Mouse (Mus musculus) ES-Bruce4 (cell line): ENCODE measurements around the gene Zbtb11. TPM values are rescaled to one million over a fixed set of nuclear protein-coding genes. Genes with fewer than 3 reads are reported as not detected.
"Not testable (repeated sequence)": the region's sequence is repeated elsewhere in the genome, so short reads cannot be mapped to it uniquely, and the experiment has no call there.

ENCODE experiments used
- H3K27ac ChIP-seq: 2 replicates; pipeline ENCODE4 v1.5.1; 2012; ENCODE audit warnings: low read length, inconsistent platforms; ENCODE audit not compliant: insufficient read depth
- H3K27me3 ChIP-seq: 2 replicates; pipeline ENCODE4 v1.6.1; 2012; ENCODE audit warnings: mild to moderate bottlenecking, low read length, inconsistent platforms; ENCODE audit not compliant: control insufficient read depth, poor library complexity, insufficient read depth, severe bottlenecking
- H3K36me3 ChIP-seq: 2 replicates; pipeline ENCODE4 v1.6.1; 2012; ENCODE audit warnings: inconsistent platforms, mild to moderate bottlenecking, low read length, moderate library complexity; ENCODE audit not compliant: control insufficient read depth, poor library complexity, insufficient read depth, severe bottlenecking
- H3K4me1 ChIP-seq: one replicate; pipeline ENCODE4 v1.8.1; 2011; ENCODE audit warnings: low read length; ENCODE audit not compliant: control insufficient read depth, insufficient read depth
- H3K4me3 ChIP-seq: 2 replicates; pipeline ENCODE4 v1.5.1; 2011; ENCODE audit warnings: low read depth, mild to moderate bottlenecking, low read length
- H3K9ac ChIP-seq: 2 replicates; pipeline ENCODE4 v1.6.1; 2012; ENCODE audit warnings: low read depth, mild to moderate bottlenecking, inconsistent platforms; ENCODE audit not compliant: poor library complexity, severe bottlenecking
- H3K9me3 ChIP-seq: replicated peaks from 2 replicates; pipeline ENCODE4 v1.6.1; 2012; ENCODE audit warnings: mild to moderate bottlenecking, low read length, inconsistent platforms; ENCODE audit not compliant: control insufficient read depth, poor library complexity, insufficient read depth, severe bottlenecking
- CTCF ChIP-seq: IDR thresholded peaks from one replicate; pipeline ENCODE4 v1.8.1; 2011; ENCODE audit warnings: low read depth, low read length
- EP300 ChIP-seq: IDR thresholded peaks from 2 replicates; pipeline ENCODE4 v1.6.1; 2011; ENCODE audit warnings: low read depth, low read length; ENCODE audit not compliant: insufficient read depth
- POLR2A ChIP-seq: IDR thresholded peaks from one replicate; pipeline ENCODE4 v1.8.1; 2011; ENCODE audit warnings: low read length; ENCODE audit not compliant: insufficient read depth
- polyA plus RNA-seq: library from polyadenylated mRNA; stranded (reverse); fragments of >200 nt; gene quantifications from 2 replicates; pipeline ENCODE4 v1.2.4, GENCODE M21; 2011; ENCODE audit warnings: low read depth; ENCODE audit not compliant: missing spikeins, insufficient read depth, insufficient read length

The Zbtb11 gene
- polyA plus RNA-seq, 1 experiment = 20.5 TPM

DNA sequence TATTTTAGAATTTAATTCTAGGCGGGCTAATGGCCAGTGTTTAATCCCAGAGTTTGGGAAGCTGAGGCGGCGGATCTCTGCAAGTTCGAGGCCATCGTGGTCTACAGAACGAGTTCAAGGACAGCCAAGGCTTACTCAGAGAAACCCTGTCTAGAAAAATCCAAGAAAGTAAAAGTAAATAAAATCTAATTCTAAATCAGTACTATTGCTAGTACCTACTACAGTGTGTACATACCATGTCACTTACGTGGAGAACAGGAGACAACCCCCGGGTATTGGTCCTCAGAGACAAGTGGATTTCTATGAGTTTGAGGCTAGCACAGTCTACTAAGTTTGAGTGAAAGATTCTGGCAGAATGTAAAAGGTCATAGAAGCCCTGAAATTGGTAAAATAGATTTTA lies 64.4 kb downstream of the Zbtb11 start:
- Histone ChIP-seq H3K9me3 (no peaks in the 10 kb centered on the region), H3K27me3 (no peaks in the 10 kb centered on the region), H3K36me3 (peaks cover 18% of the 10 kb centered on the region), H3K4me1 (no peaks in the 10 kb centered on the region), H3K4me3 (peak overlapping the region; percentile 83), H3K9ac (peak overlapping the region; percentile 84), H3K27ac (0 out of 2 replicates have a peak overlapping the region, but pooled peaks have one; percentile 16)
- TF ChIP-seq CTCF = no peak
- TF ChIP-seq EP300 = no peak
- TF ChIP-seq POLR2A = no peak

DNA sequence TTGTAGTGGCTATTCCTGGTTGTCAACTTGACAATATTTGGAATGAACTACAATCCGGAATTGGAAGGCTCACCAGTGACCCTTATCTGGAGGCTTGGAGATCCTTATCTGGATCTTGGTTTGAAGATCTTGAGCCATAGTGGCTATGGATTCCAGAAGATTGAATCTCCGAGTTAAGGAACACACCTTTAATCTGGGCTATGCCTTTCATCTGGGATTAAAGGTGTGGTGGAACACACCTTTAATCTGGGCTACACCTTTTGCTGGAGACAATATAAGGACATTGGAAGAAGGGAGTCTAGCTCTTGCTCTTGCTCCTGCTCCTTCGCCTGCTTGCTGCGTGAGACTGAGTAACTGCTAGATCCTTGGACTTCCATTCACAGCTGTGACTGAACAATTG lies 74.4 kb downstream of the Zbtb11 start, which contains the start of gene Senp7:
Gene Senp7, plus strand, starts transcription at position 301 of the 400 bp plus-strand sequence.
- H3K9me3 ChIP-seq, H3K9ac ChIP-seq, H3K4me1 ChIP-seq, H3K27me3 ChIP-seq, H3K27ac ChIP-seq, H3K4me3 ChIP-seq, H3K36me3 ChIP-seq: not testable (repeated sequence)

DNA sequence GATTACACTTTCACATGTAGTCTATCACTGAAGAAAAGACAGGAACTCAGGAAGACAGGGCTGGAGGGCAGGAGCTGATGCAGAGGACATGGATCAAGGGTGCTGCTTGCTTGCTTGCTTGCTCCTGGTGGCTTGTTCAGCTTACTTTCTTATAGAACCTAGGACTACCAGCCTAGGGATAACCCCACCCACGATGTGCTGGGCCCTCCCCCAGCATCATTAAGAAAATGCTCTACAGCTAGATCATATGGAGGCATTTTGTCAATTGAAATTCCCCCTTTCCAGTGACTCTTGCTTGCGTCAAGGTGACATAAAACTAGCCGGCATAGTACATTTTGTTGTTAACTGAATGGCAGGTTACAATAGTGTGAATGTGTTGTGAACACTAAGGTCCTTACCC lies 82.2 kb downstream of the Zbtb11 start:
- no peak overlapping the region for H3K27ac ChIP-seq
- no peak overlapping the region for H3K9ac ChIP-seq
- no peak overlapping the region for H3K4me3 ChIP-seq
- H3K4me1 ChIP-seq = no peaks in the 10 kb centered on the region
- H3K36me3 ChIP-seq = no peaks in the 10 kb centered on the region
- no peaks in the 10 kb centered on the region for H3K9me3 ChIP-seq
- no peaks in the 10 kb centered on the region for H3K27me3 ChIP-seq
- TF ChIP-seq CTCF = no peak
- no peak for TF ChIP-seq POLR2A
- TF ChIP-seq EP300 = no peak

DNA sequence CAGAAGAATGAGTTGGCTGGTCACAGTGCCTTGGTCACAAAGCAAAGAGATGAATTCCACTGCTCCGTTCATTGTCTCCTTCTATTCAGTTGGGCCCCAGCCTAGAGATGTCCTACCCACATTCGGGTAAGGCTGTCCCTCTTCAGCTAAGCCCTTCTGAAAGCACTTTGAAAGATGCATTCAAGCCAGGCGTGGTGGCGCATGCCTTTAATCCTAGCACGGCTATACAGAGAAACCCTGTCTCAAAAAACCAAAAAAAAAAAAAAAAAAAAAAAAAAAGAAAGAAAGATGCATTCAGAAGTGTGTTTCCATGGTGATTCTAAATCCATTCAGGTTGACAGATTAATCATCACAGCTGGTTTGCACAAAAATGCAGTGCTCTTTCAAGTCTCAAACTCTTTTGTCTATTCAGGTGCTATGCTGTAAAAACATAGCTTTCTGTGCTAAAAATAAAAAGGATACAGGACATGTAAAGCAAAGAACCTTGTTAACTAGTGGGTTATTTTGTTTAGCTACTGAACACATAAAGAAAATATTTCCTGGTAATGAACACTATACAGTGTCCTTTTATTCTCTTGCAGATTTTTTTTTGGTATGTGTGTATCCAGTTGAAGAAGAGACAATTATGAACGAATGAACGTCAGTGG lies 83.4 kb downstream of the Zbtb11 start:
- H3K4me3 ChIP-seq = no peak overlapping the region
- no peaks in the 10 kb centered on the region for H3K27me3 ChIP-seq
- no peaks in the 10 kb centered on the region for H3K4me1 ChIP-seq
- TF ChIP-seq CTCF = no peak
- TF ChIP-seq EP300 = no peak
- no peak for TF ChIP-seq POLR2A
- H3K9me3 ChIP-seq = no peaks in the 10 kb centered on the region
- no peak overlapping the region for H3K9ac ChIP-seq
- no peaks in the 10 kb centered on the region for H3K36me3 ChIP-seq
- H3K27ac ChIP-seq = no peak overlapping the region

DNA sequence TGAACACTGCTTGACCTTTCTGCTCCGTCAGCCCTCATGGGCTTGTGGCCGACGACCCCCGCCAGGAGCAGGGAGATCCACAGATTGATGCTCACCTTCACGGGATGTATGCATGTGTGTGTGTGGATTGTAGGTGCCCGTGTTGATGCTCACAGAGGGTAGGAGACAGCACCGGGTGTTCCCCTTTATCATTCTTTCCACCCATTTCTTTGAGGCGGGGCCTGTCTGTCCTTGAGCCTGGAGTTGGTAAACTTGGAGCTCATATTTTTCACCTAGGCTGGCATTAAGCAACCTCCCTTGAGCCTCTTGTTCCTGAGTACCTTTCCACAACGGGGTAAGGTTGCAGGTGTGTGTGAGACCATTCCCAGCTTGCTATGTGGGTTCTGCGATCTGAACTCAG lies 84.5 kb downstream of the Zbtb11 start:
- TF ChIP-seq CTCF = no peak
- TF ChIP-seq EP300 = no peak
- no peak for TF ChIP-seq POLR2A
- Histone ChIP-seq H3K4me1 (no peaks in the 10 kb centered on the region), H3K27me3 (no peaks in the 10 kb centered on the region), H3K4me3 (no peak overlapping the region), H3K27ac (no peak overlapping the region), H3K9ac (no peak overlapping the region), H3K36me3 (no peaks in the 10 kb centered on the region), H3K9me3 (no peaks in the 10 kb centered on the region)

Other genes starting within 250 kb of the Zbtb11 start
- 6.0 and 6.1 TPM in 2 replicates for gene Nfkbiz, start 135.0 kb upstream of the Zbtb11 start, polyA plus RNA-seq
- 4.3 and 4.5 TPM in 2 replicates for gene Nxpe3, start 78.6 kb upstream of the Zbtb11 start, polyA plus RNA-seq
- gene Cep97, start 39.0 kb upstream of the Zbtb11 start, polyA plus RNA-seq = 14.6 and 20.6 TPM in 2 replicates
- gene Rpl24, start 7.6 kb upstream of the Zbtb11 start, polyA plus RNA-seq = 1,642 and 1,799 TPM in 2 replicates
- 248 and 256 TPM in 2 replicates for gene Pcnp, start 55.9 kb downstream of the Zbtb11 start, polyA plus RNA-seq
- gene Trmt10c, start 63.9 kb downstream of the Zbtb11 start, polyA plus RNA-seq = 24.3 and 25.3 TPM in 2 replicates
- gene Senp7, start 74.5 kb downstream of the Zbtb11 start, polyA plus RNA-seq = 18.8 and 24.4 TPM in 2 replicates
- gene Impg2, start 230.4 kb downstream of the Zbtb11 start, polyA plus RNA-seq = 0.18 and 0.20 TPM in 2 replicates